Mouse (Mus musculus) retina, embryonic 14.5 days (tissue): ENCODE measurements around the gene Mapk8ip1.

Experiments used
- DNase-seq: peaks from one replicate; pipeline ENCODE4 v3.0.0-alpha.2; 2015; ENCODE audit warnings: low spot score

Mapk8ip1 gene

DNA sequence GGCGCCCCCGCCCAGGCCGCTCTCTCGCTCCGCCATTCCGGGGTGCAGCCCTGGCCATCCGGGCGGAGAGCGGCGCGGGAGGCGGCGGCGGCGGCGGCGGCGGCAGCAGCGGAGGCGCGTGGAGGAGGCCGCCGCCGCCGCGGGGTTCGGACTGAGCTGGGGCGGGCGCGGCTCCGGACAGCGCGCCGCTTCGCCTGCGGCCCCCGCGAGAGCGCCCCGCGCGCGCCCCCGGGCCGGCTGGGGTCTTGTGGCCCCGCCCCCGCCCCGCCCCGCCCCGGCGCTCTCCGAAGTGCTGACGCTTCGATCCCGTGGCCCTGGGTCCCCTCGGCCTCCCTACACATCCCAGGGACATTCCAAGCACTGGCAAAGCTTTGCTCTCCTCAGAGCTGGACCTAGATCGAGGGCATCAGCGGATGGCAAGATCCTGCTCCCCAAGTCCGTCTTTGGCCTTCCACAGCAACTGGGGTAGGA is at the start of gene Mapk8ip1:
Gene Mapk8ip1 (minus strand): TSS at position 173 of the 471 bp plus-strand sequence.
- peak; percentile 70 for DNase-seq

DNA sequence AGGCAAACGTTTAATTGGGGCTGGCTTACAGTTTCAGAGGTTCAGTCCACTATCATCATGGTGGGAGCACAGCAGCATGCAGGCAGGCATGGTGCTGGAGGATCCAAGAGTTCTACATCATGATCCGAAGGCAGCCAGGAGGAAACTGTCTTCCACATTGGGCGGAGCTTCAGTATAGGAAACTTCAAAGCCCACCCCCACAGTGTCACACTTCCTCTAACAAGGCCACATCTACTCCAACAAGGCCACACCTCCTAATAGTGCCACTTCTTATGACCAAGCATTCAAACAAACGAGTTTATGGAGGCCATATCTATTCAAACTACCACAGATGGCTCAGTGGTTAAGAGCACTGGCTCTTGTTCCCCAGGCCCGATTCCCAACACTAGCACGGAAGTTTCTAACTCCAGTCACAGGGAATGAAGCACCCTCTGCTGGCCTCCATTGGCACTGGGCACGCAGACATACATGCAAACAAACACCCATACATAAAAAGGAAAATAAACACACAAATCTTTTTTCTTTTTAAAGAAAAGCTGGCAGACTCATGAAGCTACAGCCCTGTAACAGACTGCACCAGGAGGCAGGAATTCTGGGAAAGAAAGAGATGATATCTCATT is 46.2 kb upstream of the Mapk8ip1 start:
- no peak for DNase-seq

DNA sequence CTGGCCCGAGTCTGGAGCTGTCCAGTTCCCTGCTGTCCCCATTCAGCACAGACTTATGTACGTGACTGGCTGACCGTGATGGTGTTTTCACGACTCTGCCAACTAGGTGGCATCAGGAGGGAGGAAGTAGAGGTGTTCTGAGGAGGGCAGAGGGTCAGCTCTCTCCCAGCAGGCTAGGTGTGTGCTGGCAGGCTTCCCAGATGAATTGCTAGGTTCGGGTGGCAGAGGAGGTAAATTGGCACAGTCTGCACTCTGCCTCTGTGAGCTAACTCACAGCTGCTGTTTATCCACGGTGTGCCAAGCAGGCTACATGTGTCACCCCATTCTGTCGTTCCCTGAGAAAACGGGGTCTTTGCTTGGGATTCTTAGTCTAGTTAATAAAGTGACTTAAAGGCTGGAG is 45.6 kb upstream of the Mapk8ip1 start:
- DNase-seq: no peak

DNA sequence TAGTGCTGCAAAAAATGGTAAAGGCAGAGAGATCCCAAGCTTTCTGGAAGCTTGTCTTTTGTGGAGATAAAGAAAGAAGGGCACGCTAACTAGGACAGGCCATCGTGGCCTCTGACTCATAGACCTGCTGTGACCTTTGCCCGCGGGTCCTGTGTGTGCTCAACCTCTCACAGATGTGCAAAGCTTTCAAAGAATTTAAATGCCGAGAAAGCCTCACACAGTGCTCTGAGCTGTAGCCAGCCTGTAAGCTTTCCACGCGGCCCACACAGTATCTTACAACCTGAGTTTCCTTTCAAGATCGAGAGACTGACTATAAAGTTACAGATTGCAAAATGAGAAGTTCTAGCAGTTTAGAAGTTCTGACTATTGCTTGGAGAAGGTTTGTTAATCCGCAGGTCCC is 44.8 kb upstream of the Mapk8ip1 start:
- DNase-seq: no peak

DNA sequence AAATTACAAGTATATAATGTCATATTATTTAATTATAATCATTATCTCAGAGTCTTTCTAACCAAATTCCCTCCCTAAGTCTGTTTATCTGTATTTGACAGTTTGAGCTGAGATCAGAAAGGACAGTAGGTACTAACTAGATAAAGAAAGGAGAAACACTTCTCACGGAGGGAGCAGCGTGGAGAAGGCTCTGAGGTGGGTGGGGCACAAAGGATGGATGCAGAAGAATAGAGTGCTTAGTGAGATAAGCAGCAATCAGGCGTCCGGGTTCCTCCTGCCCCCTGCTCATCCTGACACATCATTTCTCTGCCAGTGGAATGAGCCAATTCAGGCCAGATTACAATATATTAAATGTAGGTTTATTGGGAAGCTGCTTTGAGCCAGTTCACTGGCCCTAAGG is 43.3 kb upstream of the Mapk8ip1 start:
- DNase-seq: no peak

DNA sequence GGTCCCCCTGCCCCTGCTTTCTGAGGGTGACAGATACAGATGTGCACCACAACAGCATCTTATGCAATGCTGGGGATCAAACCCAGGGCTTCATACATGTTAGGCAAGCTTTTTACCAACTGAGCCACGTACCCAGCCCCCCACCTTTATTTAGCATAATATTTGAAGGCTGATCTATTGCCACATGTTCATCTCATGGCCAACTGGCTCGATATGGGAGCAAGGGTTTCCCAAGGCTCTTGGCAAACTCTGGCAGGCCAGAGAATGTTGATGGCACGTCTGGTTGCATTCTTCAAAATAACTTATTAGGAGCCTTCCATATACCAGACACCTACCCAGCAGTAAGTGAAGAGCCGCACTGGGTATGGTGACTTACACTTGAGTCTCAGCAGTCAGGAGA is 42.2 kb upstream of the Mapk8ip1 start:
- no peak for DNase-seq

DNA sequence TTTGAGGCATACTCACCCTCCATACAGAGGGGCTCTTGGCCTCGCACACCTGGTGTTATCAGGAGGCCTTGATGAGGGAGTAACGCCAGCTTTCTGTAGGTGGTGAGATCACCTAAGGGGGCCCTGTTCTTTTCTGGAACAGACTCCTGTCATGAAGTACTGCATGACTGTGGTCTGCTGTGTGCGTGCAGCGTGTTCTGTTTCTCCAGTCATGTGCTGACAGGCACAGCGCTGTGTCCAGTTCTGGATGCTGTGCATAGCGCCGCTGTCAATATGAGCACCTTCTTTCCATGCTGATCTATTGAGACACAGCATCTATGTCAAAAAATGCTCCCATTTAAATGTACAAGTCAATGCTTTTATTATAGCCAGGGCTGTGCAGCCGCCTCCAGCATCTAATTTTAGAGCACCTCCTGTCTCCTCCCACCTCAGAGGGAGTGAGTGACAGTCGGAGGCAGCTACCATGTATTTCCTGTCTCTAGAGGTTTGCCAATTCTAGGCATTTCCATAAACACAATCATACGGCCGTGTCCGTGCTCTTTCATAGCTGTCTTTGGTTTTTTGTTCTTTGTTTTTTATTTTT is 41.4 kb upstream of the Mapk8ip1 start:
- DNase-seq: no peak

DNA sequence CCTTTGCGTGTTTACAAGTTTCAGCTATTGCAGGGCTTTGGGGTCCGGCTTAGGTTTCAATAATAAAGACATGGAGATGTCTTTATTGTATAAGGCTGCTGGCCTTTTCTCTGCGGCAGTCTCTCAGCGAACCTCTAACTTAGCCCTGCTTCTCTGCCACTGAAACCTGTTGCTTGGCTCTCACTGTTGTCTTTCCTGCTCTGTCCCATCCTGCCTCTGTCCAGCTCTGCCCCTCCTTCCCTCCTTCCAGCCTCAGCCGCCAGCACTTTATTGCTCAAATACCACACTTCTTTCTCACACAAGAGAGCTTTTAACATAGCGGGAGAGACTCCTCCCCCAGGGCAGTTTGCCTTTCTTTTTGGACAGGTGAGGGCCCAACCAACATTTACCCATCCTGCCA is 39.4 kb upstream of the Mapk8ip1 start:
- DNase-seq: no peak

DNA sequence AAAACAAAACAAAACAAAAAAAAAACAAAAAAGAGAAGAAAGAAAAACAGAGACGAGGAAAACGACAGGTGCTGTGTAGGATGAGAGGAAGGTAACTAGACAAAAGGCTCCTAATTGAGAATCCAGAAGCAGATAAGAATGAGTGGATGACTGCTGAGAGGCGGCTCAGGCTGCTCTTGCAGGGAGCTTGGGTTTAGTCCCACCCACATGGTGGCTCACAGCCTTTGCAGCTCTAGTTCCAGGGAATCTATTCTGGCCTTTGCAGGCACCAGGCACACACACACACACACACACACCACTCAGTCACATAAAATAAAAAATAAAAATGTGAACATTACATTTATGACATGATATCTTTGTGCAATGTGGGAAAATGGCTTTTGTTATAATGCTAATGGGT is 37.5 kb upstream of the Mapk8ip1 start:
- DNase-seq: no peak

DNA sequence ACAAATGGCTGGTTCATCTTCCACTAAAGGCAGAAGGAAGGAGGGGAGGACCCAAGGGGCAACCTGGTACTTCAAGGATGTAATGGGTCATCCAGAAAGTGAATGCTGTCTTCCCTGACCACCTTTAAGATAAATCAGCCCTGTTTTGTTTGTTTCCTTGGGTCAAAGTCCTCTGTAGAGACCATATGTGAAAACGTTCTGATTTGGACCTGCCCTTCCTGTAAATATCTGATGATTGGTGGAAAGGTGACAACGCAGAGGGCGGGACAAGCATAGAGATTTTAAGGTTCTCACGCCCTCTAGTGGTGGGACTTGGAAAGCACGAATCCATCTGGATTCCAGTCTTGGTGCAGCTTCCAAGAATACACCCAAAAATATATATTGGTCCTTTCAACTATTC is 36.8 kb upstream of the Mapk8ip1 start:
- DNase-seq: peak; percentile 97

DNA sequence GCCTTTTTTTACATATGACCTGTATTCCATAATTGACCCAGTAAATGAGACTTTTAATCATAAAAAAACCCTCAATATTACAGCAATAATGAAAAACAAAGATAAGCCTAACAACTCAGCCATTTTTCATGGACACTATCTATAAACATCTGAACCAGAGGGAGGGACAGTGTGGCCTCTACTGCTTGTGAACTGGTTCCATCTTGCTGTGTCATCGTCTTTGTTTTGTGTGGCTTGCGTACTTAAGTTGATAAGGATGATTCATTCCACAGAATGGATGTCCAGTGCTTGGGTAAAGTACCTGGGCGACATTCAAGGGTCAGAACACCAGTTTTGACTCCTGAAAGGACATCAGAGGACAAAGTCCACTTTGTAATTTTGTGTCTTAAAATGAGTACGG is 36.3 kb upstream of the Mapk8ip1 start:
- DNase-seq: no peak

DNA sequence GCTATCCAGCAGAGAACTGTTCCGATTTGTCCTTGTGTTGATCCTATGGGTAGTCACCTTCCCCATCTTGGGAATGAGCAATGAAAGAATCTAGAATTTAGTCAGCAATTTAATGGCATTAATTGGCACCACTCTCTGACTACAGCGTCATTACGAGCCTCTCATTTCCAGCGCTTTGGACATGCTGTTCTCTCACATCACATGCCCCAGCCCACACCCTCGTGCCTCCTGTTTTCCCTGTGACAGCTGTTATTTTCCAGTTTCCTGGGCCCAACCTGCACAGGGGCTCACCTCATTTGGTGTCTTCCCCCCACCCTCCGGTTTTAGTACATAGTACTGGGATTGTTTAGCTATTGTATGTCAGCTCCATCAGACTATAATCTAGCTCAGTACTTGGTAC is 34.0 kb upstream of the Mapk8ip1 start:
- DNase-seq: no peak

DNA sequence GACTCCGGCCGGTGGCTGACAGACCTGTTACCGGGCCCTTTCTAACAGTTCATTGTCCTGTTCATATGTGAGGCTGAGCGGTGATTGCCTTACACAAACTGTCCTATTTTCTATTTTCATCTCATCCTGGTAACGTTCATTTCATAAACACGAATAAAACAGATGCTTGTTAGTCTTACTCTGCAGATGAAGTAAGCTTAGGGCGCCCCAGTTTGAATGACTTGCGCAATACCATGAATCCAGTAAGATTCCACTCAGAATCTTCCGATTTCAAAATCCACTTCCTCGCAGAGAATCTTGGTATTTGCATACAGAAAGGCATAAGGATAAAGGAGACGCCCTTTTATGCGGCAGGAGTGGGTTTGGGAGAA is 33.3 kb upstream of the Mapk8ip1 start:
- DNase-seq: no peak

DNA sequence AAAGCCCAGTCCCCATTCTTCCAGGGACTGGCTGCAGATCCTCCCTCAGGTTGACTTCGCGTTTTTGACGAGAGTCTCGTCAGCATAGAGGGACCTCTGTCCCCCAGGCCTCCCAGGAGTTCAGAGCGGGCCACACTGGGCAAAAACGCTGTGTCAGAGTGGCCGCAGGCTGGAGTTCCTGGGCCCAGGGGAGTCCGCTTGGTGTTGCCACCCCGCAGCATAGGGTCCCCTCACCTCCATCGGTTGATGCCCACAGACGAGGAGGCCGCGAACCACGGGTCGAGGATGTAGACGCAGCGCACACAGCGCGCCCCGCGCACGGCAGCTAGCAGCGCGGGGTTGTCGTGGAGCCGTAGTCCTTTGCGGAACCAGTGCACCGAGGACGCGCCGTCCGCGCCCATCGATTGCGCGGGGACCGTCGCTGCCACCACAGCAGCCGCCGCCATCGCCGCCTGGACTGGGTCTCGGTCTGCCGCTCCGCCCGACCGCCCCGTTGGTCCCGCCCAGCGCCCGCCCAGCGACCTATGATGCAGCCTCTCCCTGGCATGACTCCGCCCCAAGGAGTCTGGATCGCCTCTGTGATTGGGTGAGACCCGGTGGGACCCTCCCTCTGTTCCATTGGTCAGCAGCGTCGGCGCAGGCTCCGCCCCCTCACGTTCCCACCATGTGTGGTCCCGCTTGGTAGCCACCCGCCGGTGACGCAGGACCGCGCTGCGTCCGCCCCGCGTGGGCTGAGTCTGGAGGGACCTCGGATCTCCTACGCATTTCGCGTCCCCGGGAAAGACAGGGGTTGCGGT is 32.7 kb upstream of the Mapk8ip1 start, which contains the start of gene Cry2:
Gene Cry2 (minus strand): TSS at position 466 of the 797 bp plus-strand sequence.
- peak; percentile 99 for DNase-seq

DNA sequence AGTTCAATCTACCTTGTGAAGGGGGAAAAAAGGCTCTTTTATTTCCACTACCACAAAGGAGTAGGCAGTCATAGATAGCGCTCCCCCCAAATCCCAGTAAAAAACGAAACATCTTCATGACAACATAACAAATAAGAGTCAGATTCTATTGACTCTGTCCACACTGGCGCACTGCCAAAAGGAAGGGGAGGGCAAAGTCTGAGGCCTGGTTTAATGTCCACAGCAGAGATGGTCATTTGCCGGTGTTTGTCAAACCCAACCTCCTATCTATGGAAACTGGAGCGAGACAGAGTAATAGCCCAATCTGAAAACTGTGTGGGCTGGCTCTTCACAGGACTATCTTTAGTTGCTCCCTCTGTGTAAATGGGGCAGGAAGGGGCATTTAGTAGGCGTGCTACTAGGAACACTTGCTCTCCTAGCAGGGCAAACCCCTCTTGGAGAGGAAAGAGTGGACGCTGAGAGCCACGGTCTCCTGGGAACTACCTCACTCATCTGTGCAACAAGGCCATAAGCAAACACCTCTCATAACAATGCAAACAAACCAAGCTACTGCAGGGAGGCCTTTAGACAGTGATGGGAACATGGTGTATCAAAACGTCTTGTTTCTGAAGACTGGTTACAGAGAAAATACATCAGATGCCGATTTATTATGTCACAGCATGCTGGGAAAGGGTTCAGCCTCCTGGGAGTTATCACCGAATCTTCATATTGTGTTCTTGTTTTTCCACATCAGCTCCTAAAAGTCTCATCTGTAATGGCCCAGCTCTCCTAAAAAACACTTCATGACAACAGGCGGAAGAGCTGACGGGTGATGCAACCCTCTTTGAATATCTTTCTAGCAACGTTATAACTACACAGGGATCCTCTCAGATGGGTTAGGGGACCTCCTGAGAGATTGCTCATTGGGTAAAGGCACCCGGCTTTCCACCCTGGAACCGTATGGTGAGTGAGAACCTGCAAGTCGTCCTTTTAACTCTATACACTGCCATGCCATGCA is 31.5 kb upstream of the Mapk8ip1 start:
- DNase-seq: no peak

DNA sequence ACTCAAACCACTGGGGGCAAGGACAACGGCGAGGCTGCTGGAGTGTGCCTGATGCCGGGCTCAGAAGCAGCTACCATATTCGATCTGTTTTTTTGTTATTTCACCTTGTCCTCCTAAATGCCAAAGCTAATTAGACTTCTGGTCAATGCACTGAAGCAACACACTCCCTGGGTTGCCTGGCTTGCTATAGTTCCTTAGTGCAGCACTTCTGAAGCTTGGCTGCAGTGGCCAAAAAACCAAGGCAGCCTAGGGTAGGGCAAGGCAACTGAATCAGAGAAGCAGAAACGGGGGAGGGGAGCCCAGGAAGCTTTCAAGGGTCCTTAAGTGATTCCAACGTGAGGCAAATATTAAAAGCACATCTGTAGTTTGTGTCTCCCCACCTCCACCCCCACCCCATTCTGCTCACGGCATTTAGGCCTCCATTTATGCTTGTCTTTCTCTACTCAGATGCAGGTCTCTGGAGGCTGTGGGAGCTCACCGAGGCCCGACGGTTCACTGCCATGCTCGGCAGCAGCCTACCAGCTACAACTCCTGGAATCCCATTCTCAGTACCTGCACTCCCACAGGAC is 30.6 kb upstream of the Mapk8ip1 start:
- no peak for DNase-seq

DNA sequence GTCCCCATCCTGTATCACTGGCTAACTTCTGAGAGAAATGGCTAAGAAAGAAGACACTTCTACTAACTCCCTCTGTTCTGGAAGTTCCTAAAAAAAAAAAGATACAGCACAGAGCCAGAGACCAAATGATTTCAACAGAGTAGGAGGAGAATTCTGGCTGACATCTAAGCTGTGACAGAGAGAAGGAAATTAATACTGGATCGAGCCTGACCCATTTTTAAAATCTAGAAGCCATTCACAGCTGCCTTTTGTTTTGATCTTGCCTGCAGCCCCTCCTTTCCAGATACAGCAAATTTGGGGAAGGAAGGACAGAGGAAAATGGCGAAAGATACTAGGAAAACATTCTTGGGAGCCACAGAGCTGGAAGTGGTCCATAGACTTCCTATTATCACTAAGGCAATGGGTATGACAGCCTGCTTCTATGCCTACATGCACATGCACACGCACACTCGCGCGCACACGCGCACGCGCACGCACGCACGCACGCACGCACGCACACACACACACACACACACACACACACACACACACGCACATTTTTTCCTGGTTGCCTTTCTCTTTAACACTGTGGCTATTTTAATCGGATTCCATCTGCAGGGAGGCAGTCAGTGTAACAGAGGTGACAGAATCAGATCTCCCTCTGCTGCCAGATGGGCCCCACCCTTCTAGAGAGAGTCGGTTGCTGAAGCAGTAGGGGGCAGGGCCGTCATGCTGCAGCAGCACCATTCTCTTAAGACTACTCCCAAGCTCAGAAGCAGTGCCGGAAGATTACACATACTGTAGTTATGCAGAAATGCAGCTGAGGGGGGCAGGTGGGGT is 29.9 kb upstream of the Mapk8ip1 start:
- peak; percentile 58 for DNase-seq

DNA sequence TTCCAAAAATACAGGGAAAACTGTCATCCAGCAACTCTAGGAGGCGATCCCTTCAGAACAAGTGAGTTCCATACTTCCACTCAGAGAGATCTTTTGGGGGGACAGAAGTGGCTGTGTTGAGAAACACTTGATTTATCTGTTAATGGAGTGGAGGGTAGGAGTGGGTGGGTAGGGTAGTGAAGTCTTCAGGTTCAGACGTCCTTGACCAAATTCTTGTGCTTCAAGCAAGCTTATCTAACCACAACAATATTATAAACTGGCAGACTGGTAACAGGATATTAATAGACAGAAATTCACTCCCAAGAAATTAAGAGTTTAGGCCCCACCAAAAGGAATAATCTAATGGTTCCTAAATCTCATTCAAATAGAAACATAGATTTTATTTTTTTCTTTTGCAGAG is 29.0 kb upstream of the Mapk8ip1 start:
- no peak for DNase-seq

DNA sequence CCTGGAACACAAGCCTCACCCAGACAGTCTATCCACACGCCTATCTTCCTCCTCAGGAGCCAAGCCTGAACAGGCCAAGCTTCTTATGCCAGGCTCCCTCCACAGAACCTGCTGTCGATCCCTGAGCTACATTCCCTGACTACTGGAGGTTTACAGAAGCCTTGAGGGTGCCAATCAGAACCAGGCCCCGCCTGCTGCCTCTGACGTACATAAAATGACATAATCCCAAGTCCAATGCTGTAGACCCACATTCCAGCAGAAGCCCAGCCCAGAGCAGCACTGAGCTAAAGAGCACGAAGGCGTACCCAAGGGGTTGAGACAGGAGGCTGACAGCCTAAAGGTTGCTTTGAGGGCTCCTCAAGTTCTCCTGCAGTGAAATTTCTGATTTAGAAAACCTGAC is 26.8 kb upstream of the Mapk8ip1 start:
- peak; percentile 76 for DNase-seq

DNA sequence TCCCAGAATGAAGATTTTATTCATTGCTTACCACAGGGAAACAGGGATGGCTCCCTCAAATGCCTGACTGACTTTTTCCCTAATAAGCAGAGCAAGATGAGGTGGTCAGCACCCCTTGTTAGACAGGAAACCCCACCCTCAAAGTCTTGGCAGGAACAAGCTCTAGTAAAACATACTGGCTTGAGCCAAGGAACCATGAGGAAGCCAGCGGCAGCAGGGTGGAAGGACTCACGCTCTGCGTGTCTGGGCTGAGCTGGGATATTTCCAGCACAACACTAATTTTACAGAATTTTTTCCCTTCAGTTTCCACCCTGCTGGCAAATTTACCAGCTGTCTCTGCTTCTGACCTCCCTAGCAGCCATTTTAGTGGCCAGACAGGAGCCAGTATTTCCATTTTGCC is 25.4 kb upstream of the Mapk8ip1 start:
- no peak for DNase-seq

DNA sequence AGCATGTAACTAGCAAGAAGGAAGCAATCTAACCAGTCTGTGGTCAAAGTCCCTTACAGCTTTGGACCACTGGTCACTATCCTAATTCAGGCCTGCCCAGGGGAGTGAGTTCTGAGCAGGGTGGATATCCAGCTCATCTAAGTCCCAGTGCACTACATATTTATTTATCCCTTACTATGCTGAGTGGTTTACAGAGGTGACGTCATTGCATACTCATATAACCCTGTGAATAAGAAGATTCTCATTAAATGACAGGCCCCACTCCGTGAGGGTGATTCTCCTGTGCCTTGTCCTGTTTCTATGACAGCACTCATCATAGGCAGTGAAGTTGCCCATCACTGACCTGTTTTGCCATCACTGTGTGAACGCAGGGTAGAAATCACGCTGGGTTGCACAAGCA is 24.3 kb upstream of the Mapk8ip1 start:
- peak; percentile 25 for DNase-seq
